Mouse (Mus musculus) frontal cortex, postnatal 36 days (tissue): Measurements from ENCODE around the gene Cdk2ap1.
"Not testable (repeated sequence)": the region's sequence is repeated elsewhere in the genome, so short reads cannot be mapped to it uniquely, and the experiment has no call there.

Experiments used
- DNase-seq, 2 experiments: peaks; one replicate each; pipeline ENCODE4 v3.0.0; 2022; ENCODE audit warnings: low spot score in 2 of 2

Gene Cdk2ap1

GRCm38 (mm10) chr5:124351604-124352003, 11.3 kb downstream of the Cdk2ap1 start:
- DNase-seq: no peak

GRCm38 (mm10) chr5:124351111-124351560, 11.7 kb downstream of the Cdk2ap1 start:
- peak; percentile 71 to 79 for DNase-seq

GRCm38 (mm10) chr5:124350350-124350749, 12.5 kb downstream of the Cdk2ap1 start:
- no peak for DNase-seq

- DNase-seq: no peak
Measured at GRCm38 (mm10) chr5:124349196-124349595, 13.7 kb downstream of the Cdk2ap1 start.

- DNase-seq: no peak
Measured at GRCm38 (mm10) chr5:124342897-124343296, 20.0 kb downstream of the Cdk2ap1 start.

- DNase-seq: not testable (repeated sequence)
Measured at GRCm38 (mm10) chr5:124341753-124342339, 21.0 kb downstream of the Cdk2ap1 start.

- DNase-seq: no peak
Measured at GRCm38 (mm10) chr5:124338791-124339190, 24.1 kb downstream of the Cdk2ap1 start.

- peak; percentile 58 to 74 for DNase-seq
Measured at GRCm38 (mm10) chr5:124337909-124338308, 25.0 kb downstream of the Cdk2ap1 start.

GRCm38 (mm10) chr5:124337103-124337502, 25.8 kb downstream of the Cdk2ap1 start:
- DNase-seq: no peak

GRCm38 (mm10) chr5:124334392-124334791, 28.5 kb downstream of the Cdk2ap1 start:
- DNase-seq: peak; percentile 39 to 59

GRCm38 (mm10) chr5:124330086-124330485, 32.8 kb downstream of the Cdk2ap1 start:
- no peak for DNase-seq

- DNase-seq: peak; percentile 99 to 100
Measured at GRCm38 (mm10) chr5:124327510-124328364, 35.1 kb downstream of the Cdk2ap1 start, which contains the start of the genes Mphosph9 and 2810006K23Rik. TSS of gene Mphosph9 (minus strand) at chr5:124327972. TSS of gene 2810006K23Rik (plus strand) at chr5:124328089.

- no peak for DNase-seq
Measured at GRCm38 (mm10) chr5:124326829-124327228, 36.1 kb downstream of the Cdk2ap1 start.

- DNase-seq: no peak
Measured at GRCm38 (mm10) chr5:124317648-124318047, 45.2 kb downstream of the Cdk2ap1 start.

- no peak for DNase-seq
Measured at GRCm38 (mm10) chr5:124315941-124316340, 46.9 kb downstream of the Cdk2ap1 start.

GRCm38 (mm10) chr5:124315498-124315897, 47.4 kb downstream of the Cdk2ap1 start:
- no peak for DNase-seq

- no peak for DNase-seq
Measured at GRCm38 (mm10) chr5:124310091-124310490, 52.8 kb downstream of the Cdk2ap1 start.

- DNase-seq: no peak
Measured at GRCm38 (mm10) chr5:124309155-124309554, 53.7 kb downstream of the Cdk2ap1 start.

GRCm38 (mm10) chr5:124302853-124303252, 60.0 kb downstream of the Cdk2ap1 start:
- DNase-seq: not testable (repeated sequence)

GRCm38 (mm10) chr5:124300132-124300531, 62.8 kb downstream of the Cdk2ap1 start:
- DNase-seq: no peak

- not testable (repeated sequence) for DNase-seq
Measured at GRCm38 (mm10) chr5:124299307-124299706, 63.6 kb downstream of the Cdk2ap1 start.

- no peak for DNase-seq
Measured at GRCm38 (mm10) chr5:124296475-124296874, 66.4 kb downstream of the Cdk2ap1 start.
